Mouse (Mus musculus) heart, adult 9 months (tissue): ENCODE data around the gene Iah1.

Experiments used
- DNase-seq, 2 experiments: peaks; one replicate each; pipeline ENCODE4 v3.0.0; 2022; ENCODE audit warnings: low spot score in 2 of 2

The Iah1 gene

DNA sequence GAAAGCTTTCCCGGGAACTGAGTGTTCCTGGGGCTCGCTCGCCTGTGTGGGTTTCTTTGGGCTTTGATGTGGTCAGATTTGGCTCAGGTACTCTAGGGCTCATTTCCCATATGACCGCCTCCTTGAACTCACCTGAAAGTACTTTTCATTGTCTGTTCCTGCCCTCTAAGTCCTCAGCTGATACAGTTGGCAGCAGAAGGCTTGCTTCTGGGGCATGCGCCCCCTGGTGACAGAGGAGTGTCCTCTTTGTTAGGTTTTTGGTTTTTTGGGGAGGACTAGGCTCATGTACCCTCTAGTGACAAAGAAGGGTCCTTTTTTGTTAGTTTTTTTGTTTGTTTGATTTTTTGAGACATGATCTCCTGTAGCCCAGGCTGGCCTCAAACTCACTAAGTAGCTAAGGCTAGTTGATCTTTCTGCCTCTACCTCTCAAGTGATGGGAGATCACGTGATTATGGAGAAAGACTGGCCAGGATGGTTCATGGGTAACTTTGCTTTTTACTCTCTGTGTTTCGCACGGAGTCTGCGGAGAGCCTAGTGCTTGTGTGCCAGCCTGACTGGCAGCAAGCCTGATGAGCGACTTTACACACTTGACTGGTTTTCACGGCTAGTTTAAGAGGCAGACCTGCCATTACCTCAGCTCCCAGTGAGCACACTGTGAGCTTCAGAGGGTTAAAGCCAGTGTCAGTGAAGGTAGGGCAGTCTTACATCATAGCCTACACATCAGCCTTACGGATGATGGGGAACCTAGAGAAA, 2.1 kb downstream of the Iah1 start:
- peak in 1 of 2 experiments; percentile 30 for DNase-seq

DNA sequence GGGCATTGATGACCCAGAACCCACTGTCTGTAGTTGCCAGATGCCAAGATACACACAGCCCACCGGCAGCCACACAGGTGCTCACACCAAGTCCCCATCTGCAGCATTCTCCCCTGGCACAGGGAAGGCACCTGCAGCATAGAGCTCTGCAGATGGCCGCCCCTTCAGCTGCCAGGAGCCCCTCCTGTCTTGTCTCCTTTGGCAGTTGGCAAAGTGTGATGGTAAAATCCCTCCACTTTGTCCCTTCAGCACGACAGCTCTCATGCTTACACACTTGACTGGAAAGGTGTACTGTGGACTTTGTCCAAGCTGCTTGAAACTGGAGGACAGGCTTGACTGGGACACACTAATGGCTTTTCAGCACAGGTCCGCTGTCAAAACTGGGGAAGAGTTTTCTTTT, 4.1 kb downstream of the Iah1 start:
- no peak for DNase-seq

DNA sequence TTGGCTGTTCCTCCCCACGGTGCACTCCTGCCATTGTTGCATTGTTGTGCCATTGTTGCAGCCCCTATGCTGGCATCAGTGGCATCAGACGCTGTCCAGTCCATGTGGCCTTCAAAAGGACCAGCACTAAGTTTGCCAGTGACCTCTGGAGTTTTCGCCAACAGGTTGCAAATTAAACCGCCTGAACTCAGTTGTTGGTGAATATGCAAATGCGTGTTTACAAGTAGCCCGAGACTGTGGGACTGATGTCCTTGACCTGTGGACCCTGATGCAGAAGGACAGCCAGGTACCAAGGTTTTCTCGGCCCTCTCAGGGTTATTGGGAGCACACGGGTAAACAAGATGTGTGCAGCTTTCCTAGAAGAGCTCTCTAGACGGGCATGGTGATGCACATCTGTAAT, 5.0 kb downstream of the Iah1 start:
- DNase-seq = no peak

DNA sequence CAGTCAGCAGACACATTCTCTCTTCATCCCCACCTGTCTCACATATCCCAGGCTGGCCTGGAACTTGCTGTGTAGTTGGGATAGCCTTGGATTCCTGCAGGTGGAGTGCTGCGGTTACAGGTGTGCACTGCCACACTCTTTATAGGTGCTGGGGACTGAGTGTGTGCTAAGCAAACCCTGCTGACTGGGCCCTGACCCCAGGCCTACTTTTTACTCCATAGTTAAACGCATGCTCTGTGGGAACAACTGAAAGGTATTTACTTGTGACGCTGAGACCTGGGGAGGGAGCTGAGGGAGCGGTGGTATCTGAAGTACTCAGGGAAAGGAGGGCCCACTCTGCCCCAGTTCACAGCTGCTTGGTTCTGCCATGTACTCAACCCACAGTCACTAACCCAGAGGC, 6.1 kb downstream of the Iah1 start:
- DNase-seq = no peak

DNA sequence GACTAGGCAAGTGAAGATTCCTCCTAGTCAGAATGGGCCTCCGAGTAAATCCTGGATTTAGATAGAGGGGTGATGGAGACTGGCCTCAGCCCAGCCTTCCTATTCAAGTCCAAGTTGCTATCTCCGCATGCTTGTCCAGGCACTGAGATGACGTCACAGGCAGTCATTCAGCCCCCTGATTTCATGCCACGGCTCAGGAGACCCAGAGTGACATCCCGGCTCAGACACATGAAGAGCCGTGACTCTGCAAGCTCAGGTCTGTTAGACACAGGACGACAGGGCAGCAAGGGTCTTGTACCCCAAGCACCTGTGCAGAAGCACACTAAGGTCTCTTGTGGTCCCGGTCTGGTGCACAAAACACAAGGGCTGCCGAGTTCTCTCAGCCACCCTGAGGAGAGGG, 6.7 kb downstream of the Iah1 start:
- no peak for DNase-seq

DNA sequence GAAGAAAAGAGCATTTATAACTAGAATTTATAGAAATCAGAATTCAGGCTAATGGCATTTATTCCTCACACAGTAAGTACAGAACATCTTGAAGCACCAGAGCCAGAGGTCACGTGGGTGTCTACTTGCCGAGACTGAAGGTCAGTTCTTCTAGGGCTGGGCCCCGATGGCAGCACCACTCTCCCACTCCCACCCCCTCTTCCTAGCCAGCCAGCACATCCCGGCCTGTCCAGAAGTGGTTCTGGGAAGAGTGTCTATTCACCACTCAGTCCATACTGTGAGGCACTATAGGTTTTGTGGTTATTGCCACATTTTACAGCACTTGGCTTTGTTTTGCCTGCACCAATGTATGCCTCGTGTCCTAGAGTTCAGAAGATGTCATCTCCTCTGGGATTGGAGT, 7.9 kb downstream of the Iah1 start:
- no peak for DNase-seq

DNA sequence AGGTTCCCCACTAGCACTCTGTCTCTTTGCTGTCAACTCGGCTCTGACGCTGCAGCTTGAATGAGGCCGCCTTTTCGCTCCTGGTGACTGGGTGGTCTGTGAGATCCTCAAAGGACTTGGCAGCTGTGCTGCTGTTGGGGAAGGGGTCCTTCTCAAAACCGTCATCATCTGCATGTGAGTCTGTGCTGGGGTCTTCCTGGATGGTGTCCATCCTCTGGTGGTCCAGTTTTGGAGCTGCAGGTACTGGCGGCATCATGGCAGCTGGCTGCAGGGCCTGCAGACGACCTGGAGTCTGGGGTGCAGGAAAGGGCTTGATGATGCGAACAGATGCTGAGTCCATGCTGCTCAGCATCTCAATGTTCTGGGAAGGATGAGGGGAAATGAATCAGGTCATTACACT, 9.1 kb downstream of the Iah1 start:
- DNase-seq = no peak

DNA sequence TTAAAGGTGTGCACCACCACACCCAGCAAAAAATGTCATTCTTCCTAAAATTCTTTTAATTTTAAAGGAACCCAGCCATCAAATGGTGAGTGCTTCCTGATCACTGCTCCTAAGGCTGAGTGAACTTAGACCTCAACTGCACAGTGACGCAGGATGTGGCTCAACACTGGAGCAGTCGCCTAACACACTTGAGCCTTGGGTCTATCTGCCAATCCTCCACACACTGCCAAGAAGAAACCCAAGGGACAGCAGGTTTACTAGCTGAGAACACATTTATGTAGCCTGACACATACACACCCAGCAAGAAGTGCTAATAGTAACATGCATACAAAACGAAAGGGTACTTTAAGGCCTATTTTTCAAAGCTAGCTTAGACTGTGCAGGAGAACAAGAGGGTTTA, 10.1 kb downstream of the Iah1 start:
- DNase-seq = no peak

DNA sequence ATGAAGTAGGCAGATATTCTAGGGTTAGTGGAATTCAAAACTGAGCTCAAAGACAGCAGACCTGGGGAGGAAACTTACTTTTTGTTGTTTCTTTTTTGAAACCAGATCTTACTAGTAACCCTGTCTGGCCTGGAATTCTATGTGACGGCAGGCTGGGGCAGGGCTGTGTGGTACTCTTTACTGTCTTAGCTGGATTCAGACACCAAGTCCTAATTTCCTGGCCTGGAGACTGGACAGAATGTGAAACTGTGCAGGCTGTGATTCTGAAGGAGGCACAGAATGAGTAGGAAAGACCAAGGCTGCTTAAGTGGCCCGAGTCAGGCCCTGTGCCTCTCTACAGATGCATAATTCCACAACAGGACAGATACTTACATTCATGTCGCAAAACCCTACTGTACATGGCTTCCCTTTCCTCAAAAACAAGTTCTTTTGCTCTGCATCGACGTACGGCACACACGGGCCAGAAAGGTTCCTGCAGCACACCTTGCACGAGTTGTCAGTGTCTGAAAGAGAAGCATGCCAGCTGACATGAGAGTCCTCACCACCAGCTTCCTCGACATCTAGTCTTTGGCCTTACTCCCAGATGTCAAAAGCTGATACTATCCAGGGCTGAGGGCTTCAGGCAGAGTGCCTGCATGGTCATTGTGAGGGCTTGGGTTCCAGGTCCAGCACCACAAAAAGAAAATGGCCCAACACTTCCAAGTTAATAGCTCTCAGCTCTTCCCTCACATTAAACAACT, 13.6 kb downstream of the Iah1 start:
- DNase-seq = no peak

DNA sequence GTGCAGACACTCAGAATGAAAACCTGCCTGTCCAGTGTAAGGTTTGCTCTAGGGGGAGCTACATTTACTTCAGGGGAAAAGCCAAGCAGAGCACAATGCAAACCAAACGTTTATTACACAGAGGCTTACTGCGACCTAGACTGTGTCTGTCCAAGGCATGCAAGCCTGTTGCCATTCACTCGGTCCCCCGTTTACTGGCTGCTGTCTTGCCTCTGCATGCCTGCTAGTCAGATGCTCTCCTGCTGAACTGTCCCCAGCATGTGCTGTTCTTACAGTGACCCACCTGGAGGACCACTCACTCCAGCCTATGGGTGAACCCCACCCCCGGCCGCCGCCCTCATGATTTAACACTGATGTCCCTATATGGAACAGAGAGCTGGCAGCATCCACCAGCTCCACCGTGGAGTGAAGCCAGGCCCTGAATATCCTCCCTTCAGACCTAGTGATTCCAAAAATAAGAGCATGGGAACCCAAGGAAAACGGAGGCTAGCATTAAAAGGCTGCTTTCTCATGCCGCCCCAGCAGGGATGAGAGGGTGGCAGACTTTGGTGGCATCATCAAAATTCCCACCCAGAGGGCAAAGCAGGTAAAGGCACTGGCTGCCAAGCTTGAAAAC, 14.9 kb downstream of the Iah1 start:
- peak; percentile 19 to 26 for DNase-seq

DNA sequence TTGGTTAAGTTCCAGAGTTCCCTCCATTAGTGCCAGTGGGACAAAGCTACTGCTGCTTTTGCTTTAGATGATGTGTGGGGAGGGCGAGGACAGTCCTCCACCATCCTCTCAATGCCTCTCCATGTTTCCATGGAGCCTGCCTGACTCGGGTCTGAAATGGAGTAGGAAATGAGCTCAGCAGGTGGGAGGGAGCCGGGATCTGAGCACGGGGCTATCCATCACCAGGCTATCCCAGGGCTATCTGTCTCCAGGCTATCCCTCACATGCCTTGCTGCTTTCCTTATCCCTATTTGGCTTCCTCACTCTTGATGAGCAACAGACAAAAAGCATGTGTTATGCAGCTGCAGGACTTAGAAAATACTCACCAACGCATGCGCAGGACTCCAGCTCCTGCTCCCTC, 15.5 kb downstream of the Iah1 start:
- DNase-seq = no peak

DNA sequence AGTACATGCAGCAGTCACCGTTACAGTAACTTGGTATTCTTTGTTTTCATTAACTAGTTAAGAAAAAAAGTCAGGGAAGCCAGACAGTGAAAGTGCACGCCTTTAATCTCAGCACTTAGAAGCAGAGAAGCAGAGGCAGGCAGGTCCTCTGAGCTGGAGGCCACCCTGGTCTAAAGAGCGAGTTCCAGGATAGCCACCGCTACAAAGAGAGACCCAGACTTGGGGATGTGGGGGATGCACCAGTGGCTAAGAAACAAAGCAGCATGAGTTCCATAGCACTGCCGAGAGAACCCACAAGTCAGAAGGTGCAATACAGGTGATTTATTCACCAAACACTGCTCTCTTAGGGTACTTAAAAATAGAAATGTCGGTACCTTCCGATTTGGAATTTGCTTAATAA, 16.8 kb downstream of the Iah1 start:
- DNase-seq = no peak

DNA sequence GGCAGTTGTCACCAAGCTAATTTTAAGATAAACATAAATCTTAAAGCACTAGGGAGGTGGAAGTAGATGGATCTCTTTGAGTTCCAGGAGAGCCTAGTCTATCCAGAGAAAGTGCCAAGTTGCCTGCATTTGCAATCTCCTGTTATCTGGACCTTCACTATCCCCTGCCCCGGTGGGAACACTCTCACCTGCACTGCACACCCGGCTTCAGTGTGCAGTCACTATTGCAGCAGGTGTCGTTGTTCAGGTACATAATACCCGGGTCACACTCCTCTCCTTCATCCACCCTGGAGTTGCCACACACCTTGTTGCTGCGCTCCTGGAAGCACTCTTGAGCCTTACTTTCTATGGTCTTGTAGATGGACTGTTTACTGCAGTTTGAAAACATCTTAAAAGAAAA, 17.6 kb downstream of the Iah1 start:
- DNase-seq = no peak

DNA sequence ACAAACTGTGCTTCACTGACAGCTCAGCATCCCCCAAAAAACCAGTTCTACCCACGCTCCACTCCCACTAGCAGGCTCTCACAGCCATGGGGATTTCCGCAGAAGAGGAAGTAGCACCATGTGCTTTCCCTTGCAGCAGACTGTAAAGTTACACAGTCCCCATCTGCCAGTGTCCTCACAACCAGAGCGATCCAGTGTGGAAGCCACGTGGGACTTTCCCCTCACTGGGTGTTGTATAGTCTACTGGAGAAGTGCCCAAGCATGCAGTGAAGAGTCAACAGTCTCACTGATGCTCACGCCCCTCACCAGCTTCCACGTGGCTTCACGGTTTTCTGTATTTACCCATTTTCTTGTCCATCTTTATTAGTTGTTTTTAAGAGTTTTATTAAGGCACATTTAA, 19.7 kb downstream of the Iah1 start:
- DNase-seq = peak; percentile 18 to 51

DNA sequence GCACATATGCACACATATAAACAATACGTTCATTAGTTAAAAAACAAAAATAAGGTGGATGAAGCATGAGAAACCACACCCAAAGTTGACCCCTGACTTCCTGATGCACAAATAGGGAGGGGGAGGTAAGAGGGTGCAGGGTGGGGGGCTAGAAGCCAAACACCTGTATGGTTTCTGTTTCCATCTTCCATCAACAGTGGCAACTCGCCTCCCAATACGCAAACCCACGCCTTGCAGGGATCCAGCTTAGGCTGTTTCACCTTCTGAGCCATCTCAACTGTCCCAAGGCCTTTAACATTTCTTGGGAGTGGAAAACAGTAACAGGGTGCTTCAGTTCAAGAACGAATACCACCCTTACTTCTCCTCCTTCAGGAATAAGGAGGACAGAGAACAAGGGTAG, 21.0 kb downstream of the Iah1 start:
- DNase-seq = no peak

DNA sequence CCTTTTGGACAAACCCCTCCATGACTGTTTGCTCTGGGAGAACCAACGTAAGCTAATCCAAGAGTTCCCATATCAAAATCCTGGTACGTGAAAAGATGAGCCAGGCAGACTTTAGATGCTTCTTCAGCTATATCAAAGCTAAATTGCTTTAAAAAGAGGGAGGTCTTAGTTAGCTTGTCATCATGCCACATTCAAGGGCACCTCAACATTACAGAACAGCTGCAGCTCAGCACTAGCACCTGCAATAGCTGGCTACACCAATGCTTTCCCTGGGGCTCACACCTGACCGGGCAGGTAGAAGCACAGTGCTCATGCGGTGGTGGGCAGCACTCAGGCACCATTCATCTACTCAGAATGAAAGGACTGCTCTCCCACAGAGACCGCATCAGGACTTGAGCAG, 24.5 kb downstream of the Iah1 start:
- no peak for DNase-seq

DNA sequence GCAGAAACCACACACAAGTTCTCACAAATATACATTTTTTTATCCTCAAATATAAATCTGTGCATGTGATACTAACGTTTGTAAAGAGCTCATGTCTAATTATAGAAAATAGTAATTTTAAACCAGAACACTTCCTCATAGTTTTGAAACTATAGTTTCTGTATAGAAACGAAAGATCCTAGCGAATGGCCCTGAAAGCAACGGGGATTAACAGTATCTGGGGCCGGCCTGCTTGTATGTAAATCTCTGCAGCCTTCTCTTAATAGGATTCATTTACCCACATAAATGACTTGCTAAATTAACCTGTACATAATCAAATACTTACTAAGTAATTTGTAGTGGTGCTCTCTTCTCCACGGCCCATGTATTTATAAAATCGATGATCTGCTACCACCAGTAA, 30.8 kb downstream of the Iah1 start:
- DNase-seq = no peak

DNA sequence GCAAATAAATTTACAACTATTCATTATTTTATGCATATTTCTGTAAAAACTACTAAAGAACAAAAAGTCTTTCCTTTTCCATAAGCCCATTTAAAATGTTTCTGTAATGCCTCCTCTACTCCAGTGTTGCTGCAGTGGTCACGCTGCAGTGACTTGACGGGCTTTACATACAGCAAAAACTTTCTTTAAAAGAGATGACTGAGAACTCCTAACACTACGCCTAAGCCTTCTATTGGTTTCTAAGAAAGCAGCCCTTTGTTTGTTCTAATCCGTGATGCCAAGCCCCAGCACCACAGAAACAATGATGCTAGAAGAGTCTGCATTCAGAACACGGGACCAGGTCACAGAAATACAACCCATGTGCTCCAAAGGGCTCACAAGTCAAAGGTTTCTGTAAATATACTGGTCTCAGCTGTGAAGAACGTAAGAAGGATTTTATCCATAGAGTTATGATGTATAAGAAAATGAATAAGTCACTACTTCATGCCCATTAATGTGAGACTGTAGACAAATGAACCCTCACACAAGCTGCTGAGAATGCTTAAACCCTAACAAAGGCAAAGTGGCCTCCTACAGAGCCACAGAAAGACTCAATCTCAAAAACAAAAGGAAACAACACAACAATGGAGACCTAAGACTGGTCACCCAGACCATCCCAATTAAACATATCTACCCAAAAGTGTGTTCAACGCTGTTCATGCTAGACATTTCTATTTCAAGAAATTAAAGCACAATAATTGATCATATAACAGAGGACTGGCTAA, 34.1 kb downstream of the Iah1 start:
- DNase-seq = no peak

DNA sequence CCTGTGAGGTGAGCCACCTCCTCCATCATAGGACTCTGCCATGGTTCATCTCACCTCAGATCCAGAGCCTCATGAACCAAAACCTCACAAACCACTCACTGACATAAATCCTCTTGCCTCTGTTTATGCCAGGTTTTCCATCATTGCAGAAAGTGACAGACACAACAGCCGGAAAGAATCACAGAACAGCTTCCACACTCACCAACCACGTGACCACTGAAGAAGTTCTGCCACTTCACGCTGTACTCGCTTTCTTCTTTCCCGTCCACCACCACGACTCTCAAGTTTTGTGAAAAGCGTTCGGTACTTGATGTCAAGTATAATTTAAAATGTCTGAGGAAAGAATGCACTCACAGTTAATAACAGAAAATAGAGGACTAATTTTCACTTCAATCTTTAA, 37.5 kb downstream of the Iah1 start:
- DNase-seq = no peak

DNA sequence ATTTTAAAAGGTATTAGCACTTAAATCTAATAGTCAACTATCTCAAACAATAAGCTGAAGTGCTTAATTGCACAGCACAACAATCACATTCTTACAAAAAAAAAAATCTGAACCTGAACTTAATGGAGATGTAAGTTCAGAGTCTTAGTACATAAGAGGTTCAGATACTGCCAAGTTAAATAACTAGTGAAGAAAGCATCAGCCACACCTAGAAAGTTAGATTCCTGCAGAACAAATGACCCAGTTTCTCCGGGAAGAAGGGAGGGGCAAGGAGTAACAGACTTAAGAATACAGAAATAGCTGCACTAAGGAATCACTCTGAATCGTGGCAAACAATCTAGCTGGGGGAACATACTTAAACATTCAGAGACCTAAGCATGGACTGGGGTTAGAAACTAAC, 46.5 kb downstream of the Iah1 start:
- DNase-seq = no peak

DNA sequence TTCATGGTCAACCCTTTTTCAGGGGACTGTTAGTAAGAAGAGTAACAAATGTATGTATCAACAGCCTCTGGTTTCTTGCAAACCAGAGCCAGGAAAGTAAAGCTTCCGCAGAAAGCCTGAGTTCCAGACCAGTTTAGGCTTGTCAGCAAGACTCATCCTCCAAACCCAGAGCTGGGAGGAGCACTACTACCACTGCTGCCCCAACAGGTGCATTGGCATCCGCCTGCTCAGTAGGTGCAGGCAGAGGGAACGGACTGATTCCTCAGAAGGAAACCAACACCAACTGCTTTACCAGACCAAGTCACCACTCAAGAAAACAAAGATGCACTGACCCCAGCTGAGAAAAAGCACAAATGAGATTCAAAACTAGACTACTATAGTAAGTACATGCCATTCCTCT, 47.0 kb downstream of the Iah1 start:
- DNase-seq = no peak

DNA sequence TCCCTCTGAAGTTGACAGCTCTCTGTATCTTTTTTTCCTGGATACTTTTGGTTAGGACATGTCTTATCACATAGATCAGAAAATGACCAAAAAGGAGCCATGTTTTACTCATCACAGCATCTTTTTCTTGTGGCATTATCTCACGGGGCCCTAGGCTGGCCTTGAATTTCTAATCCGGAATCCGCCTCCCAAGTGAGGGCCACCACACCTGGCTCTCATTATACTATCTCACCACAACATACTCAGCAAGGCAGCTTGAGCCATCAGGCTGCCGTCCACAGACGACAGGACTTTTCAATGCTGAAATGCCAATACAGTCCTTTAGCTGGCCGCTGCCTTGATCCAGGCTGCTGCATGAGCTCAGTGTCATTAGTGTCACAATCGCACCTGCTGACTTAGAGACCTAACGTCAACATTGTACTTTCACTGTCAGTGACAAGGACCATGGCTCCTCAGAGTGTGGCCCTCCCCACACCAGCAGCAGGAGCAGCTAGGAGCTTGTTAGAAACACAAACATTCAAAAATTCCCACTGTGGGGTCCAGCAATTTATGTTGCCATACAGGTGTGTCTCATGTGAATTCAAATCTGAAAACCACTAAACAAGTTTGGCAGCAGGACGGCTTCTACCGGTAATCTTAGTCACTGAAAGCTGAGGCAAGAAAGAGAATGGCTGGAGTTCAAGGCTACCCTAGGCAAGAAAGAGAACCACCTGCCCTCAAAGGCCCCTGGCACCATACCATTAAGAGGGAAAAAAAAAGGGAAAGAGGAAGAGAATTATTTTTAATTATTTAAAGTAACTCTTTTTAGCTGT, 48.6 kb downstream of the Iah1 start:
- no peak for DNase-seq
